Mouse (Mus musculus) layer of hippocampus, postnatal 14 days (tissue): ENCODE results near the gene Tubg1. TPM values are rescaled to one million over a fixed set of nuclear protein-coding genes. Genes with fewer than 3 reads are reported as not detected.
"Not testable (repeated sequence)": the region's sequence is repeated elsewhere in the genome, so short reads cannot be mapped to it uniquely, and the experiment has no call there.

ENCODE experiments used
- DNase-seq, 2 experiments: peaks; one replicate each; pipeline ENCODE4 v3.0.0; 2021 to 2022; ENCODE audit warnings: low spot score in 2 of 2, mixed read lengths in 1 of 2
- total RNA-seq, 2 experiments: library from RNA; stranded (reverse); gene quantifications; 2 replicates each; pipeline ENCODE4 v1.2.3; 2021

Gene Tubg1
- total RNA-seq, 2 experiments from 2014 or later = 48.9 to 52.6 TPM

DNA sequence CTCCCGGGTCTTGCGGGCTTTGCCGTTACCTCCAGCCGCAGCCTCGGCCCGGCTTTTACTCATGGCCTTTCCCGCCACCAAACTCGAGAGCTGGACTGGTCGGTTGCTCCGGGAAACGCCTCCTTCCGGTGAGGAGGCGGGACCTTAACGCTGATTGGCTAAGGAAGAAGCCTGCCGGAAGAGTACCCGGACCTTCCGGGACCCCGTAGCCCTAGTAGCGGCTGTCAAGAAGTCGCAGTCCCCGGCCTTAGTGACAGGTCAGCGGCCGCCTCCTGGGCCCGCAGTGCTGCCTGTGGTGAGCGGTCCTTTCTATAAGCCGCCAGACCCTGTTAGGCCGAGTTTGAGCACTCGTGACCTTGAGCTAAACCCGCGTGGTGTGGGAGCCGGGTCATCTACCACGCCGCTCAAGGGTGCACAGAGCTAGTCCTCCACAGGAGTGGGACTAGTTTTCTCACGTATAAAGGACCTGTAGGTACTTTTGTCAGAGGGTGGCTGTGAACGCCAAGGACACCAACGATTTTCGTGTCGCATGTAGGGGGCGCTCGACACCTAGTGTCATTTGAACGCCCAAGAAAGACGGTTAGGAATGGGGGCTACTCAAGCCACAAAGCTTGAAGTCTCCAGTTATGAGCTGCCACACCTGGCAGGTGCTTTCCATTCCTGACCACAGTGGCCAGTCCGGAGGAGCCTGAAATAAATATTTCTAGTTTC is 24.3 kb upstream of the Tubg1 start, which contains the start of gene Psmc3ip:
Gene Psmc3ip (minus strand): TSS at position 123 of the 711 bp plus-strand sequence.
- DNase-seq = peak; percentile 91 to 95

DNA sequence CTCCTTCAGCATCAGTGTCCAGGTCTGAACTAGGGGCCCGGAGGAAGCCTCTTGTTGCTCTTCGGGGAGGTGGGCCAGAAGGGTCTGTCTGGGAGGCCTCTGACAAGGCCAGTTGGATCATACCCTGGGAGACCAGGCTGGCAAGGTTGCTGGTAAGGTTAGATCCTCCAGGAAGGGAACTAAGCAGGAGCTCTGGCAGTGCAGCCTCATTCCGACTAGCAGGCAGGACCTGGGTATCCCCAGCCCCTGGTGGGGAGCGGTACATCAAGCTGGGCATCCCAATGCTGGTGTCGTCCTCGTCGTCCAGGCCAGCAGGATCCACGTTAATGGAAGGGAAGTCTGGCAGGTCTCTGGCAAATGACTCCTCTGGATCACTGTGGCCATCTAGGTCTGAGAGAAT is 21.5 kb upstream of the Tubg1 start:
- DNase-seq = no peak

DNA sequence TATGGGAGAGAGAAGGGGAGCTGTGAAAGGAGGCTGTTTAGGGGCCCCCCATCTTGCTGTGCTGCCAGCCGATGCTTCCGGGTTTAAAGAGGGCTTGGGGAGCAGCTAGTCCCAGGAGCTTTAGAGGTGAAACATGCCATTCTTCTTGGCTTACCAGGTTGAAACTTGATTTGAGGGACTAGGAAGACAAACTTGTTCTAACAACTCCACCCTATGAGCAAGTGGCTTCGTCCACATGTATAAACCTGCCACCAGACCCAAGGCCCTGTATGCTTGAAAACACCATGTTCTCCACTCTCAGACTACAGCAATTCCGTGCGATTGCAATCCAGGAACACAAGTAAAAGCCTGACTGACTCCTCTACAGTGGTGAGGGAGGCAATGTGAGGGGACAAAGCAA is 16.7 kb upstream of the Tubg1 start:
- no peak for DNase-seq

DNA sequence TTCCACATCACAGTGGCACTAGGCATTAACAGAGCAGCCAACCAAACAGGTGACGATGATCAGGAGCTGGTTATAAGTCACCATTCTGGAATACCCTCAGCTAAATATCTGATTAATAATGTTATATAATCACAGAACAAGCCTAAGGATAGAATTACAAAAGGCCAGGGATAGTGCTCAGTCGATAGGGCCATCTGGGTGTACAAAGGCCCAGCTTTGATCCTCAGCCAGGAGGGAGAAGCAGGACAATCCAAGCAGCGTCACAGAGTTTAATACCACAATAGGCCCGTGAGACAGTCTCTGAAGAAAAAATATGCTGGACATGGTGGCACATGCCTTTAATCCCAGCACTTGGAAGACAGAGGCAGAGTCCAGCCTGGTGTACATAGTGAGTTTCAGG is 10.4 kb upstream of the Tubg1 start:
- DNase-seq = no peak

DNA sequence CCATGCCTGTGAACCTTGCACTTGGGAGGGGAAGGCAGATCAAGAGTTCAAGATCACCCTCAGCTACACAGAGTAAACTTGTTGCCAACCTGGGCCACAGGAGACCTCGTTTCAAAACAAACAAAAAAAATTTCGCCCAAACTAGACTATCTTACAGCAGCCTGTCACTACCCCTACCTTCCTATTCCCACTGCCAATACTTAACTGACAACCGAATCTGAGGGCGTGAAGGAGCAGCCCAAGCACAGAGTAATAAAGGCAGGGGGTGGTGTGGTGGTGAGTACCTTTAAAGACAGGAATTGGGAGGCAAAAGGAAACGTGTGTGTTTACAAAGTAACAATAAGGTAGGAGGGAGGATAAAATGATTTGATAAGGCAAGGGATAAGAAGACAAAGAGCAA is 9.0 kb upstream of the Tubg1 start:
- DNase-seq = no peak

DNA sequence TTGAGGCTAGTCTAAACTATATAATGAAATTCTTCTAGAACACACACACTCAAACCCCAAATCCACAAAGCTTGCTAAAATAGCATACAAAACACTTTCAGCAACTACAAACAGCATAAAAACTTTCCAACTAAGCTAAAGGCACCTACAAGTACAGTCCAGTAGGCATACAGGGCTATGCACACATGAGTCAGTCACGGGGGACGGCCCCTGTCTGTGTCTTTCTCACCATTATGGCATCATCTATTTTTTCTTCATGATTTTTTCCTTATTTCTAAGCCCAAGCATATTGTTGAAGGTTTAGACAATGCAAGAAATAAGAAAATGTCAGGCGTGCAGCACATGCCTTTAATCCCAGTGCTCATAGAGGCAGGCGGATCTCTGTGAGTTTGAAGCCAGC is 8.6 kb upstream of the Tubg1 start:
- DNase-seq = no peak

DNA sequence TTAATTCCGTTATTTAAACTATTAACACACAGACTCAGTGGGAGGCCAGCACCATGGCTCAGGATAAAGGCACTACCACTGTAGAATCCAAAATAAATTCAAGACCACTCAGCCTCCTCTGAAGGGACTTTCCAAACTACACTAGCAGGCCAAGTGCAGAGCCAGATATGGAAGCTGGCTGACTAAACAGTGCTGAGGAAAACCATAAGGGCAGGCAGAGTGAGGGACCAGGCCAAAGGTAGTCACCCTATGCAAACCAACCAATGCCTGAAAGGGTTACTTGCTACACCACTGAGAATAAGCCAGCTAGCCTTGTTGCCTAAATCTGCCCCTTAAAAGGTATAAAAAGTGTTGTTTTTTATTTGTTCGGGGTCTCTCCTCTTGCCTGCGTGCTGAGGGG is 7.6 kb upstream of the Tubg1 start:
- no peak for DNase-seq

DNA sequence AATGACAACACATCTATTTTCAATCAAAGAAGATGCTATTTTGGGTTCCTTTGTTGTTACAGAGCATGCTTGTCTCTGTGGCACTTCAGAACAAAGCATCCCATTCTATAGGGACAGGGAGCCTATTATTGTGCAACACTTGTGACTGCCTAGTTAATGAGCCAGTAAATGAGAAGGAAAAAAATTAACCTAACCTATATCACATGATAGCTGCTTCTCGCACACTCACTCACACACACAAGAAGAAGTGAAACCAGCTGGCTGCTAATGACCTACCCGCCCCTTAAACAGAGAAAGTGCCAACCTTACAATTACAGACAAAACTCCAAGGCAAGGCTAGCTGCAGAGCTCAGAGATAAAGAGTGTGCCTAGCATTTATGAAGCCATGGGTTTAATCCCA is 4.2 kb upstream of the Tubg1 start:
- DNase-seq = no peak

DNA sequence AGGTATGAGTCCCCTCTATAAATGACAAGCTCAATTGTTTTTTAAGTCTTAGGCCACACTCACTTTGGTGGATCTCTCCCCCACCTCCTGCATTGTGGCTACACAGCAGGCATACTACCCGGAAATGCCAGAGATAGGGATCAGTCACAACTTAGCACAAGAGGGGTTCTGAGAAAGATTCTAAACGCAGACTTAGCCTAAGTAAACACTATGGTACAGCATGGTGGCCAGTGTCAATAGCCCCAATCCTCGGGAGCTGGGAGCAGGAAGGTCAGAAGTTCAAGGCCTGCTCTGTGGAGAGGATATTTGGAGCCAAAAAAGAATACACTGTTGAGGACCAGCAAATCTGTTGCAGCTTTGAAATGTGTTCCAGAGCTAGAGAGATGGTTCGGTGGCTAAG is 1.6 kb upstream of the Tubg1 start:
- no peak for DNase-seq

DNA sequence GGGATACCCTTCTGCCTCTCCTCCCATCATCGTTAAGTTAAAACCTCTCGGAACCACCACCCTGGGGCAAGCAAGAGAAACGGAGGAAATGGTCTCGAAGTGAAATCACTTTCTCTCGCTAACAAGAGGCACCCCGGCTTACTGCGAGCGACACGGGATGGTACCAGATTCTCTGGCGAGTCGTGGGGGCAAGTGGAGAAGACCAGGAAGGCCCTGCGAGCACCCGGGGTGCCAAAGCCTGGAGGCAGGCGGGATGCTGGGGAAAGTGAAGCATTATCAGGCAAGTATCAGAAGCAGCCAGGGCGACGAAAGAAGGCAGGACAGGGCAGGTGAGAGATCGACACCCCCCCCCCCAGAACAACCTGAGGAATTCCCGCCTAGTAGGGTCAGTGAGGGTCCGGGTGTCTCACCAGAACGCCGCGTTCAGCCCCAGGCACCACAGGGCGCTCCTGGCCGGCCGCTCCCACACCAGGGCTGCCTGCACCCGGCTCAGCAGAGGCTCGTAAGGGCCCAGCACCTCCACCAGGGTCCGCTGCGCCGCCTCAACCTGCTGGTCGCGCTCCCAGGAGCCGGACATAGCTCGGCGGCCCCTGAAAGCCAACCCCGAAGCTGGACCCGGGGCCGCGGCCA is 492 bp upstream of the Tubg1 start:
- no peak for DNase-seq

DNA sequence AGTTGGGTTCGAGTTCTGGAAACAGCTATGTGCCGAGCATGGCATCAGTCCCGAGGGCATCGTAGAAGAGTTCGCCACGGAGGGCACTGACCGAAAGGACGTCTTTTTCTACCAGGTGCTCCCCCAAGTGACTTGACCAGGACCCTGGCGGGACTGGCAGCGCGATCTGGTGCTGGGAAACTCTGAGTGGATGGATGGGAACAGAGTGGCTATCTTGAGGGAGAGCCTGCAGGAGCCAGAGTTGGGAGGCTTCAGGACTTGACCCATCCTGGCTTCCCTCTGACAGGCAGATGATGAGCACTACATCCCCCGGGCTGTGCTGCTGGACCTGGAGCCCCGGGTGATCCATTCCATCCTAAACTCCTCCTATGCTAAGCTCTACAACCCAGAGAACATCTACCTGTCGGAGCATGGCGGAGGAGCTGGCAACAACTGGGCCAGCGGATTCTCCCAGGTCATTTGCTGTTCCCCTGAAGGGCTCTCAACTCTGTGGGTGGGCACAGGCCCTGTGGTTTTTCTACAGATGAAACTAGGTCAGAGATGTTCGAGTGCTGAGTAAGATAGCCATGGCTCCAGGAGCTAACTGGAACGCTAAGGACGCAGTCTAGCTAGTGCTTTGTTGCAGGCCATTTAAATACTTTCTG is 929 bp downstream of the Tubg1 start:
- no peak for DNase-seq

DNA sequence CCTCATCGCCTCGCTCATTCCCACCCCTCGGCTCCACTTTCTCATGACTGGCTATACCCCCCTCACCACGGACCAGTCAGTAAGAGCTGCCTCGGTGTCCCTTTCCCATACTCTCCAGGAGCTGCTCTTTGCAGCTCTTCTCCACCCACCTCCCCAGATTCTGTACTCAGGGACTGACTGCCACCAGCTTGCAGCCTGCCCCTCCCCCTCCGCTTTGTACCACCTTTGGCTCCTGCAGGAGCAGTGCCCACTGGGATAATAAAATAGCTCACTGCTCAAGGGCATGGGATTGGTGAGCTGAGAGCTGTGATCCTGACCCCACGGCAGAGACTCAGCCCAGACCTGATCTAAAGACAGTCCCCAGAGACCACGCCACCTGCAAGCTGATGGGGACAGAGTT is 4.8 kb downstream of the Tubg1 start:
- DNase-seq = not testable (repeated sequence)

DNA sequence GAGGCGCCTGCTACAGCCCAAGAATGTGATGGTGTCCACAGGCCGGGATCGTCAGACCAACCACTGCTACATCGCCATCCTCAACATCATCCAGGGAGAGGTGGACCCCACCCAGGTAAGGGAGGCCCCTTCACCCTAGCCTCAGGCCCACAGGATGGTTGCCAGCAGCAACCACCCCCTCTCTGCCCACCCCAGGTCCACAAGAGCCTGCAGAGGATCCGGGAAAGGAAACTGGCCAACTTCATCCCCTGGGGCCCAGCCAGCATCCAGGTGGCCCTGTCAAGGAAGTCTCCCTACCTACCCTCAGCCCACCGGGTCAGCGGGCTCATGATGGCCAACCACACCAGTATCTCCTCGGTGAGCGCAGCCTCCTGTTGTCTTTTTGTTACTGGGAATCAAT is 5.3 kb downstream of the Tubg1 start:
- DNase-seq = not testable (repeated sequence)

DNA sequence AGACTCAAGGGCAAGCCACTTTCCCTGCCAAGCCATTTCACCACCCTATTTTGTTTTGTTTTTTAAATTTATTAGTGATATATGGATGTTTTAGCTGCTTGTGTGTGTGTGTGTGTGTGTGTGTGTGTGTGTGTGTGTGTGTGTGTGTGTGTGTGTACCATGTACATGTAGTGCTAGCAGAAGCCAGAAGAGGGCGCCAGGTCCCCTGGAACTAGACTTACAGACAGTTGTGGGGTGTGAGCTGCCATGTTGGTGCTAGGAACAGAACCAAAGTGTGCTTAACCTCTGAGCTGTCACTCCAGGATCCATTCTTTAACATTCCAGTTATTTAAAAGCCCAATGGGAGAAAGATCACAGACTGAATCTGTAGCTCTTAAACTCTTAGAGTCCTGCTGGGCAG is 7.3 kb downstream of the Tubg1 start:
- DNase-seq = no peak

DNA sequence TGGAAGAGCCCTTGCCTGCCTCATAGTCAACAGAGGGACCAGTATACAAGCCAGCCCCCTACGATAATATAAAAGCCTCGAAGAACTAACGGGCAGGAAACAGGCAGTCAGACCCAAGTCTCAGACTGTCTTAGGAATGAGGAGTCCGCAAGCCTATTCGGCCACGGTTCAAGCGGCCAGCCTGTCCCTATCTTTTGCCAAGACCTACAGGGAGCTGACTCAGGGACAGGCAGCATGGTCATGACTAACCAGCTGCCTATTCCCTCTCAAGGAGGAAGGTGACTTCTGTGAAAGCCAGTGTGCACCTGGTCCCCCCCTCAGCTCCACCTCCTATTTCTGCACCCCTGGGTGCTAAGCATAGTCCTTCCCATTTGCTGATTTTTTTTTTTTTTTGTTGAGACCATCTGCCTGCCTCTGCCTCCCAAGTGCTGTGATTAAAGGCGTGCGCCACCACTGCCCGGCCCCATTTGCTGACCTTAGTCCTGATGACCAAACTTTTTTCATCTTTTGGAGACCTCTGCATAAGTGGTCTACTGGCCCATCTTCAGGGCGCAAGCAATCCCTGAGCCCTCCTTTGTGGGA is 9.3 kb downstream of the Tubg1 start:
- DNase-seq = no peak

DNA sequence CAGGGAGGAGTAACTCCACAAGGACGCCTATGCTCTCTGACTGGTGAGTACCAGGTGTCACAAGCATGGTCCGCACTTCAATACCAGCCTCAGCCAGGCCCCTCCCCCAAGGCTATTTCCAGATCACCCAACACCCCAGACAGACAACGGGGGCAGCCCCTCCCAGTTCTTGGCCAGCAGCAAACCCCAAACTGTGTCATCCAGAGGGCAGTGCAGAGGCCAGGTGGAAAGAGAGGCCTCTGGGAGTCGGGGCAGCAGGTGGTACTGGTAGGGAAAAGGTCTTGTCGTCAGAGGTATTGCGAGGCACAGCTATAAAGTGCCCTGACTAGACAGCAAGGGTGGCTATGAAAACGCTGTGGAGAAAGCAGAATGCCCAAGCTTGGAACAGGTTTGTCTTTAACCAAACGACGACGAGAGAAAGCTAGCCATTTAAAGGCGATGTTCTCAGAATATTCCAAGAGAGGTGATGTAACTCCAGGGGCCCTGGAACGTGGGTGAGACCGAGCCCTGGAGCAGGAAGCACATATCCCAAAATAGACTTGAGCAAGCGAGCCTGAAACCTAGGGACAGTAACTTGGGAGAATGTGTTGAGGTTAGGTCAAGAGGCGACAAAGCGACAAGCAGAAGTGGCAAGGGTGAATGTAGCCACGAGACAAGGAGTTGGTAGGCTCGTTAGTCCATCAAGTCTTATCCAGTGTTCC is 10.5 kb downstream of the Tubg1 start:
- DNase-seq = no peak

DNA sequence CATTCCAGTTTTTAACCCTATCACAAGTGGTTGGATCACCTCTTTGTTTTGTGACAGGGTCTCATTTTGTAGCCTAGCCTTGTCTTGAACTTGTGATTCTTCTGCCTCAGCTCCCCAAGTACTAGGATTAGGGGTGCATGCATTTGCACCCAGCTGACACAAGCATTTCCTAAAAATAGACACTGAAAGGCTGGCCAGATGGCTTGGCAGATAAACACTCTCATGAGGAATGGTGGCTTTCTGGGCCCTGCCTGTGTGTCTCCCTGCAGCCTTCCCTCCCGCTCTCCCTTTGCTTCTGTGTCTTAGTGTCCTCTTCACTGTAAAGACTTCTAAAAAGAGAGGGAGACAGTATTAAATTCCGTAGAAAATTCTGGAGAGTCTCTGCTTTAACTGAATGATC is 11.4 kb downstream of the Tubg1 start:
- no peak for DNase-seq

DNA sequence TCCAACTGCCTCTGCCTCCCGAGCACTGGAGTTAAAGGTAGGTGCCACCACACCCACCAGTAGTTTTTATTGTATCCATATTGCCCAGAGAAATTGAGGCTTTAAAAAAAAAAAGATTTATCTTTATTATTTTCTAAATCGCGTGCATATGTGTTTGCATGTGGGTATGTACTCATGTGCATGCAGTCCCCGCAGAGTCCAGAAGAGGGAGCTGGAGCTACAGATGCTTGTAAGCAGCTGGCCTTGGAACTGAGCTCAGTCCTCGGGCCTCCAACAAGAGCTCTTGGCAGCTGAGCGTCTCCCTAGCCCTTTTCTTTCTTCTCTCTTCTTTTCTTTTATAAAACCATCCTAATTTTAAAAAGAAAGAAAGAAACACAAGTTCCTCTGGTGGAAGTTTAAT is 12.0 kb downstream of the Tubg1 start:
- no peak for DNase-seq

DNA sequence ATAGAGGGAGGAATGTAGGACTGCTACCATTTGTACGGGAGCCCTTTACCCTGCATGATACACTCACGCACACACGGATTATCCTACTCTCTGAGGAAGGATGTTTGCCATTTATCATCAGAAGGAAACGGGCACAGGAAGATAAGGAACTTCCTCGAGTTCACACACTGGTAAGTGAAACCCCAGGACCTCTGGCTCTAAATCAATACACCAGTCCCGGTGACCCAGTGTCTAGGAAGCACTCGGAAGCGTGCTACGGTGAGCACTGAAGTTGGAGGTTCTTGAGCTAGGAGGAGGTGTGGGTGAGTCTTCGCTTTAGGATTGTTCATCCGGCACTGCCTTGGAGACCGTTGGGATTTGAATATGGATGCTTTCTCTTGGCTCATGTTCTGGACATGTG is 13.3 kb downstream of the Tubg1 start:
- DNase-seq = no peak

DNA sequence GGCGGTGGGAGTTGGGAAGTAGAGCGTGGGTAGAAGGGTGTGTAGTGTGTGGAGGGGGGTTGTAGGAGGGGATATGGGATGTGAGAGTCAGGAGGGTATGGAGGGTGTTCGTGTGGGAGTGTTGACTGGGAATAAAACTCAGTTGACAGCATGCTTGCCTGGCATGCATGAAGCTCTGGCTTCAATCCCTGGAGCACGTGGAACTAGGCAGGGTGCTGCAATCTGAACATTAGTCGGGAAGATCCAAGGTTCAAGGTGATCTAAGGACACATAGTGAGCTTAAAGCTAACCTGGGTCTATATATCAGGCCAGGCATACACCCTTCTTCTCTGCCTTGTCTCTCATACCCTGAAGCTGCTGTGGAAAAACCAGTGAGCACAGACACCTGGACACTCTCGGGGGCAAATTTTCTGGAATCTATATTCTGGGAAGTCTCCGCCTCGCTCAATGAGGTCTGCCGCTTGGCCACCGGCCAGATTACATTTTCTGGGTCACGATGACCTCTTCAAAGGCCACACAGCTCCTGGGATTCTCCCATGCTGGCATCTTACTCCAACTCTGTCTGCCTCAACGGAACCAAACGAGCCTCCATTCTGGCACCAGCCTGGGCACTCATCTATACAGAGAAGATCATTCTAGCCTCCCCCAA is 14.6 kb downstream of the Tubg1 start:
- DNase-seq = peak in 1 of 2 experiments; percentile 48

DNA sequence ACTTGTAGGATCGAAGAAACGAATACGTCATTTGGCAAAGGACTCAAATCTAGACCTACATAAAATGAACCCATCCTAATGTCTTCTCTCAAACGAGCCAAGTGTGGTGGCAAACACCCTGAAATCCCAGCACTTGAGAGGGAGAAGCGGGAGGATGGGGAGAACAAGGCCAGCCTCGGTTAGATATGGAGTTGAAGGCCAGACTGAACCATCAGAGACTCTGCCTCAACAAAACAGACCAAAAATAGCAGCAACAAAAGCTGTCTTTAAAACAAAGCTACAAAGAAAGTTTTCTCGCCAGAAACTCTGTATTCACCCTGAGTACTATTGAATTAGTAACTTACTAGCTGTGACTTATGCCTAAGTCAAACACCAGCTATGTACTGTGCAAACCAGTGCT is 17.3 kb downstream of the Tubg1 start:
- no peak for DNase-seq
